Mouse (Mus musculus): ENCODE measurements around the gene Ntng2. TPM values are rescaled to one million over a fixed set of nuclear protein-coding genes. Genes with fewer than 3 reads are reported as not detected.

Ntng2 gene
- total and polyA plus RNA-seq, 3 experiments: 0.53 to 3.8 TPM; not detected in 1

- dilution Hi-C loops (cut with MboI; ENCODE audit: extremely low pct_ligation_motif_present, extremely low pct_unique_long_range_greater_than_20kb, low sequenced_read_pairs): no loop called here
Observed at GRCm38 (mm10) chr2:29237623-29238022, 15.2 kb downstream of the Ntng2 start.

GRCm38 (mm10) chr2:29235811-29236210, 17.0 kb downstream of the Ntng2 start:
- Histone ChIP-seq H3K36me3 (replicated peaks in 1 of 2; ENCODE audit: control insufficient read depth in 1 of 2, insufficient read depth in 1 of 2, low read length in 1 of 2) (peaks cover 0 to 2% of the 10 kb centered on the region in 2 experiments), H3K79me2 (replicated peaks; ENCODE audit: control insufficient read depth, extremely low read depth, insufficient read depth, poor library complexity, severe bottlenecking) (no peaks in the 10 kb centered on the region), H3K4me3 (replicated peaks in 1 of 3; ENCODE audit: low read depth in 2 of 3, low read length in 2 of 3, poor library complexity in 1 of 3) (no peak overlapping the region), H3K27me3 (replicated peaks) (peaks cover 82% of the 10 kb centered on the region), H3K4me1 (ENCODE audit: control insufficient read depth in 1 of 2, insufficient read depth in 2 of 2) (no peaks in the 10 kb centered on the region), H3K4me2 (ENCODE audit: insufficient read depth, low read depth, poor library complexity, severe bottlenecking) (no peak overlapping the region), H3K27ac (ENCODE audit: insufficient read depth, low read depth) (no peak overlapping the region), H3K9me3 (replicated peaks; ENCODE audit: low read length) (no peaks in the 10 kb centered on the region), H3K9ac (ENCODE audit: insufficient read depth, low read depth) (no peak overlapping the region)
- dilution Hi-C loops (cut with MboI; ENCODE audit: extremely low pct_ligation_motif_present, extremely low pct_unique_long_range_greater_than_20kb, low sequenced_read_pairs) (no loop called here), in situ Hi-C loops (cut with MboI; ENCODE audit: low pct_ligation_motif_present, low pct_unique_long_range_greater_than_20kb, low sequenced_read_pairs) (no loop called here)
- no peak for TF ChIP-seq MAFK (IDR thresholded peaks at IDR 0.05; ENCODE audit: insufficient replicate concordance, low read length)
- TF ChIP-seq CHD1 (IDR thresholded peaks at IDR 0.05; ENCODE audit: low read depth, low read length): no peak
- TF ChIP-seq TBP (conservative IDR thresholded peaks at IDR 0.05; ENCODE audit: low read depth, low read length): no peak
- no peak for TF ChIP-seq USF1 (IDR thresholded peaks at IDR 0.05; ENCODE audit: low read depth, low read length)
- no peak for TF ChIP-seq ELF1 (IDR thresholded peaks at IDR 0.05; ENCODE audit: low read depth, low read length)
- TF ChIP-seq RCOR1 (conservative IDR thresholded peaks at IDR 0.05; ENCODE audit: low read depth, low read length): no peak
- TF ChIP-seq PAX5 (IDR thresholded peaks at IDR 0.05; ENCODE audit: low read length): no peak
- no peak for TF ChIP-seq HCFC1 (IDR thresholded peaks at IDR 0.05; ENCODE audit: low read depth, low read length)
- no peak for TF ChIP-seq SIN3A (IDR thresholded peaks at IDR 0.05; ENCODE audit: low read length)
- TF ChIP-seq JUND (conservative IDR thresholded peaks at IDR 0.05; ENCODE audit: low read depth, low read length): no peak
- no peak for TF ChIP-seq ETS1 (conservative IDR thresholded peaks at IDR 0.05; ENCODE audit: low read depth, low read length)
- TF ChIP-seq MAZ (IDR thresholded peaks at IDR 0.05; ENCODE audit: low read depth, low read length): no peak
- no peak for TF ChIP-seq GABPA (IDR thresholded peaks at IDR 0.05; ENCODE audit: insufficient replicate concordance, low read depth, low read length)
- no peak for TF ChIP-seq NELFE (IDR thresholded peaks at IDR 0.05; ENCODE audit: low read depth, low read length)
- TF ChIP-seq MAX (IDR thresholded peaks at IDR 0.05; ENCODE audit: low read length): no peak
- no peak for TF ChIP-seq USF2 (conservative IDR thresholded peaks at IDR 0.05; ENCODE audit: low read depth, low read length)
- no peak for TF ChIP-seq SMC3 (IDR thresholded peaks at IDR 0.05; ENCODE audit: low read depth, low read length)
- TF ChIP-seq MYC (IDR thresholded peaks at IDR 0.05; ENCODE audit: low read depth, low read length): no peak
- TF ChIP-seq MXI1 (IDR thresholded peaks at IDR 0.05; ENCODE audit: low read depth, low read length): no peak
- no peak for DNase-seq (ENCODE audit: extremely low read depth)

More at GRCm38 (mm10) chr2:29237623-29238022, 15.2 kb downstream of the Ntng2 start:
- no peaks in the 10 kb centered on the region for H3K9me3 ChIP-seq (replicated peaks; ENCODE audit: low read length)
- no peak overlapping the region for H3K27ac ChIP-seq (ENCODE audit: insufficient read depth, low read depth)
- no peaks in the 10 kb centered on the region for H3K36me3 ChIP-seq (replicated peaks in 1 of 2; ENCODE audit: control insufficient read depth in 1 of 2, insufficient read depth in 1 of 2, low read length in 1 of 2)
- no peak overlapping the region for H3K4me2 ChIP-seq (ENCODE audit: insufficient read depth, low read depth, poor library complexity, severe bottlenecking)
- H3K27me3 ChIP-seq (replicated peaks): peaks cover 87% of the 10 kb centered on the region
- no peaks in the 10 kb centered on the region for H3K4me1 ChIP-seq (ENCODE audit: control insufficient read depth in 1 of 2, insufficient read depth in 2 of 2)
- no peak overlapping the region for H3K4me3 ChIP-seq (replicated peaks in 1 of 3; ENCODE audit: low read depth in 2 of 3, low read length in 2 of 3, poor library complexity in 1 of 3)
- in situ Hi-C loops (cut with MboI; ENCODE audit: low pct_ligation_motif_present, low pct_unique_long_range_greater_than_20kb, low sequenced_read_pairs): no loop called here
- no peak overlapping the region for H3K9ac ChIP-seq (ENCODE audit: insufficient read depth, low read depth)
- TF ChIP-seq USF2 (conservative IDR thresholded peaks at IDR 0.05; ENCODE audit: low read depth, low read length) (no peak), BHLHE40 (IDR thresholded peaks at IDR 0.05; ENCODE audit: low read depth, low read length) (no peak), MXI1 (IDR thresholded peaks at IDR 0.05; ENCODE audit: low read depth, low read length) (no peak), ETS1 (conservative IDR thresholded peaks at IDR 0.05; ENCODE audit: low read depth, low read length) (0 out of 2 replicates have a peak, but pooled peaks have one; percentile 6), NELFE (IDR thresholded peaks at IDR 0.05; ENCODE audit: low read depth, low read length) (peak; percentile 41; the same call in 1 of the 2 replicates), HCFC1 (IDR thresholded peaks at IDR 0.05; ENCODE audit: low read depth, low read length) (no peak), JUND (conservative IDR thresholded peaks at IDR 0.05; ENCODE audit: low read depth, low read length) (no peak), ZNF384 (IDR thresholded peaks at IDR 0.05; ENCODE audit: low read depth, low read length) (no peak), IRF4 (IDR thresholded peaks at IDR 0.05; ENCODE audit: low read depth, low read length) (peak; percentile 38; the same call in 1 of the 2 replicates), CTCF (conservative IDR thresholded peaks at IDR 0.05 in 1 of 2, IDR thresholded peaks at IDR 0.05 in 1 of 2; ENCODE audit: low read depth in 2 of 2, low read length in 2 of 2) (peak; percentile 46 to 89), RAD21 (IDR thresholded peaks at IDR 0.05; ENCODE audit: low read depth, low read length) (peak; percentile 81), EP300 (IDR thresholded peaks at IDR 0.05; ENCODE audit: low read length) (no peak), ELF1 (IDR thresholded peaks at IDR 0.05; ENCODE audit: low read depth, low read length) (0 out of 2 replicates have a peak, but pooled peaks have one; percentile 36), RCOR1 (conservative IDR thresholded peaks at IDR 0.05; ENCODE audit: low read depth, low read length) (no peak), SMC3 (IDR thresholded peaks at IDR 0.05; ENCODE audit: low read depth, low read length) (peak; percentile 89), ZMIZ1 (IDR thresholded peaks at IDR 0.05; ENCODE audit: low read depth, low read length) (no peak), MAZ (IDR thresholded peaks at IDR 0.05; ENCODE audit: low read depth, low read length) (0 out of 2 replicates have a peak, but pooled peaks have one; percentile 57)
- peak; percentile 61 for DNase-seq (ENCODE audit: extremely low read depth)
- no peaks in the 10 kb centered on the region for H3K79me2 ChIP-seq (replicated peaks; ENCODE audit: control insufficient read depth, extremely low read depth, insufficient read depth, poor library complexity, severe bottlenecking)

Data from CH12.LX (cell line).